Mouse (Mus musculus): ENCODE data around the gene Wfdc21.
A peak's percentile ranks its signal among the peaks of the same experiment; 100 is the strongest.

Wfdc21 gene

DNA sequence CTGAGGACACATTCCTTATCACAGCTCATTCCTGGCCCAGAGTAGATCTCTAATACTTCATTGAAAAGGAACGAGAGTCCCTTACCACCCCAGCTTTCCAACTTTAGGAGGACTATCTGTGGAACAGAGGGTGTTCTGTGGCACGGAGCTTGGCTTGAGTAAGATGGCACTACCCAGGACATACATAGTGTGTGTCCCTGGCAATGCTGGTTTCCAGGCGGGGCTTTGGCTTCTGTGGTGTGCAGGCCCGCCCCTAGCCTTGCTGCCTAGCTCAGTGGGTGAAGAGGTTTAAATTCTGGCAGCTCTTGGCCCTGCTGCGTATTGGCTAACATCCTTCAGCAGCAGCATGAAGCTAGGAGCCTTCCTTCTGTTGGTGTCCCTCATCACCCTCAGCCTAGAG, at the start of gene Wfdc21:
Wfdc21 (plus strand) TSS at position 260 of the 400 bp plus-strand sequence.
- no peak for DNase-seq (ENCODE audit: low read depth, low spot score)

DNA sequence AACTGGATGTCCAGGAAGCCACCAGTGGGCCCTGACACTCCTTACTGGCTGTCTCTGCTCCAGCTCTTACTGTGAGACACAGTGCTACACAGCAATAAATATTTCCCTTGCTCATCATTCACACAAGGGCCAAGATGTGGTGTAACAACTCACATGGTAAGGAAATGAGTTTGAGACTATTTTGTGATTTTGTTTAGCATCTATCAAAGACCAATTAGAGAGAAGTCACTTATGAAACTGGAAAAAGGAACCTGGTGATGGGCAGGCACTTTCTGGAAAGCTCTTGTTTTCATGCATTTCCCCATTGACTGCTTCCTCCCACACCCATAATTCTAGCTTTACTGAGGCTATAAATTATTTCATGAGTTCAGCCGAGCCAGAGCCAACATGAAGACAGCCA, 43.0 kb upstream of the Wfdc21 start, which contains the start of gene Wfdc17:
Wfdc17 (plus strand) TSS at position 287 of the 400 bp plus-strand sequence.
- DNase-seq (ENCODE audit: low read depth, low spot score), result peak; percentile 0

- no peak for DNase-seq (ENCODE audit: low read depth, low spot score)
Observed at GRCm38 (mm10) chr11:83708715-83709114, 38.0 kb upstream of the Wfdc21 start, which contains the start of gene Wfdc18. Gene Wfdc18, plus strand, starts transcription at chr11:83709015.

- DNase-seq (ENCODE audit: low read depth, low spot score), result no peak
Observed at GRCm38 (mm10) chr11:83709683-83710082, 37.1 kb upstream of the Wfdc21 start.

DNA sequence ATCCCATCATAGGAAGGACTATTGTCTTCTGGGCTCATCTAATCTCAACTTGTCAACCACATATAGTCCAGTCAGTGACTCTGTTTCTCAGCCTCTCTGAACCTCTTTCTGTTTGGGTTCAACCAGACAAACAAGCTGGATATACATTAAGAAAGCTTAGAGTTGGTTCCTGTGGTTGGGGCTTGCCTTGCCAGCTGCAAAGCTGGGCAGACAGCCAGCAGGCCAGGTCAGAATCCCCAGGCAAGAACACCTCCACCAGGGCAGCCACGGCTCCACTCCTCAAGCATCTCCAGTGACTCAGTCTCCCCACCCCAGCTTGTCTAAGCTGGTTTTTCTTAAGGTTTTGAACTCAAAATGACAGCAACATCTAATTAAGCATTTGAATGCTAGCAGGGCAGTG, 34.1 kb upstream of the Wfdc21 start:
- no peak for DNase-seq (ENCODE audit: low read depth, low spot score)

DNA sequence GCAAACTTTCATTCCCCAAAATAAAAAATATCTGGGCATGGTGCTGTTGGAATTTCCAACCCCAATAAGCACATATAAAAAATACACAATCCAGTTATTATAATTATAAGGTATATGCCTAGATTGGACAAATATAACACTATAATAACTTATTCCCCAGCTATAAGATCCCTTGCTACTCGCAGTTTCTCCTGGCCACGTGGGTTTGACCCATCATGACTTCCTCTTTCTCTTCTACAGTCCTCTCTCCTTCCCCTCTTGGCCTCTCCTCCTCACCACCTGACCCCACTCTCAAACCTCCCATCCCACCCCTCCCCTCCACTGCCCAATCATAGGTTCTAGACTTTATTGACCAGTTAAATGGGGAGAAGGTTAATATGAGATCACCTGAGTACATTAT, 32.8 kb upstream of the Wfdc21 start:
- DNase-seq (ENCODE audit: low read depth, low spot score), result no peak

DNA sequence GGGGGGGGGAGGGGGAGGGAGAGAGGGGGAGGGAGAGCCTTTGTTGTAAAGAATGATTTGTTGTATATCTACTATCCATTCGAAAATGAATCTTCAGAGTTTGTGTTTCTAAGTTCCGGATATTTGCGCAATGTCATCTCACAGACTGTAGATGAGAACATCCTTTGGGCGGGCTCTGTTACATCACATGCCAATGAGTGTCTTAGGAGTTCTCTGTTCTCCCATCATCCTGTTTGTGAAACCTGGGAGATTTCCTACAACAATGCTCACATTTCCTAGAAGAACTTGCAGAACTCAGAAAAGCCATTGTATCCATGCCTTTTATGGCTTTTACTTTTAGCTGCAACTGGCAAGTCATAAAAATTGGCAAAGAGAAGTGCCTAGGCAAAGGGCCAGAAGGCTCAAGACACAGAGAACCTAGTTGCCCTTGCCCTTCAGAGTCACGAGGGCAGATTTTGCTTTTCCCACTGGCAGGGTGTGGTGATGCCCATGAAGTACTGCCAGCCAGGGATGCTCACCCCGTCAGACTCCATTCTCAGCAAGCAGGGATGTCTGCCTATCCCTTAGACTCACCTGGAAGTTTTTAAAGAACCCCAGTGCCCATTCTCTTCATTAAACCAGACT, 29.6 kb upstream of the Wfdc21 start:
- no peak for DNase-seq (ENCODE audit: low read depth, low spot score)

DNA sequence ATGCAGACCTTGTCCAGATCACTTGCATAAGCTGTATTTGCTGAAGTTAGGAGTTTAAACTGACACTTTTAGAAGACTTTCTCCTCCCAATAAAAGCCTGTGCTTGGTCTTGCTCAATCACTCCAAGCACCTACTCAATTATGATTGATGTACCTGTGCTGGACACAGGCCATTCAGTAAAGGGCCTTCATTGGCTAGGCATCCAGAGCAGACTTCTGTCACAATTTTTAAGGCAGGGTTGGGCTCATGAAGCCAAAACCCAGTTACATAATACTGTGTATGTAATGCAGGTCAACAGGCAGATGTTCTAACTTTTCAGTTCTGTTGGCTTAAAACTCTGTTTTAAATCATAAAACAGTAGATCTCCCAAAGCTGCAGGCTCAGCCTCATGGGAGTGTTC, 26.0 kb upstream of the Wfdc21 start:
- DNase-seq (ENCODE audit: low read depth, low spot score), result no peak

DNA sequence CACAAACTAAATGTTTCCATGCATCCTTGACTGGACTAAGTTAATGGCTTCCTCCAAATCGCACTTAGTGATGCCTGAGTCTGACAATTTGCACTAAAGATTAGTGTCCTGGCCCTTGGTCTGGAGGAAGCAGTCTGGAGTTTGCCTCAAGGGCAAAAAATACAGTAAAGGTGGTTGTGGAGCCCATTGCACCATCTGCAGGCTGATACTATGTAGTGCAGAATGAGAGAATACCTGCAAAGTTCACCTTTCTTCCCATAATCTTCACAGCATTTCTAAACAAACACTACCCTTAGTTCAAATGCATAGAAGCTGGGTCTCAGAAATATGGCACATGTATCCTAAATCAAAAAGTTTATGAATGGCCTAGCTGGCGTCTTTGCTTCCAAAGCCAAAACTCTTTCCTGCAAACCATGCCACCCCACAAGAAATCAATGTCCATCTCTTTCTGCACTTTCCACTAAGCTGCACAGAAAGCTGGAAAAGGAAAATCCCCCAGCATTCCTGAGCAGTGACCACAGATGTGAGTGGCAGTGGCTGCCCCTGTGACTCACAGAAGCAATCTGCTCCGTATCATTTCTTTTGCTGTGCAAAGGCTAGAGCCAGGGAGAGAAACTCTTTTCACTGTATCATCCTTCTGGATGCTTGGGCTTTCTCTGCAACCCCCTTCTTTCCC, 17.8 kb upstream of the Wfdc21 start:
- DNase-seq (ENCODE audit: low read depth, low spot score), result peak; percentile 32

GRCm38 (mm10) chr11:83731116-83731515, 15.6 kb upstream of the Wfdc21 start:
- DNase-seq (ENCODE audit: low read depth, low spot score), result no peak

DNA sequence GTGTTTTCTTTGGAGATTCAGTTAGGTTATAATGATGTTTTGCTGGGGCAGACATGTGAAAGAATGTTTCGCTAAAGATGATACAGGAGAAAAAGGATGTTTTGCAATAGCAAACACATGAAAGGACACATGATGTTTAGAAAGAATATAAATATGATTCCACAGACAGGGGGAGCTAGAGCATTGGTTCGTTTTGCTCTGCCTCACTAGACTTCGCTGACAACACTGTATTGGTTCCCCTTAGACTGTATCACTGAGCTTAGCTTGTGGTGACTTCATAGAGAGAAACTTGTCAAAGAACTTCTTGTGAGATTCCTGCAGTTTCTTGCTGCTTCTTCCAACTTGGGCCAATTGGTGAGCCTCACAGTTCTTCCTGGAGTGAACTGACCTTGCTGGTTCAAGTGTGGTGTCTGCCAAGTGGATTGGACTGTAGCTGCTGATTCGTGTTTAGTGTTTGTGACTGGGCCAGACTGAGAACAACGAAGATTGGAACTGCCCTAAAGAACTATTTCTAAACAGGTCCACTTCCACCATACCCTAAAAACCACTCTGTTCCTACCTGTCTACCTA, 13.6 kb upstream of the Wfdc21 start:
- DNase-seq (ENCODE audit: low read depth, low spot score), result no peak

GRCm38 (mm10) chr11:83734215-83734614, 12.5 kb upstream of the Wfdc21 start:
- DNase-seq (ENCODE audit: low read depth, low spot score), result no peak

- DNase-seq (ENCODE audit: low read depth, low spot score), result no peak
Observed at GRCm38 (mm10) chr11:83735881-83736280, 10.9 kb upstream of the Wfdc21 start.

- no peak for DNase-seq (ENCODE audit: low read depth, low spot score)
Observed at GRCm38 (mm10) chr11:83737109-83737558, 9.6 kb upstream of the Wfdc21 start.

DNA sequence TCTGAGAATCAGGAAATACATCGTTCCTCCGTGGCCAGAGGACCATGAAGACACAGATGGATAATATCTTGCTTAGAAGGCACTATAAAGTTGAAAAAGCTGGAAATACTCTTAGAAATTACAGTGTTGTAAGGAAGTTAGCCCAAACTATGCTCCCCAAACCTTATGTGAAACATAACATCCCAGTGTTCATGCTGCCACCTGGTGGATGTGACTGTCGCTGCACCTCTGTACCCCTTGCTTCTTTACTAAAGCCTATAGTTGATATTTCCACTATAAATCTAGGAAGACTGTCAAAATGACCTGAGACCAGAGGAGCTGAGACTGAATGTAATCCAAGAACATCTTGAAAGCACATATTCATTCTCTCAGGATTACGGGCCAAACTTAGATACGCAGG, 7.5 kb upstream of the Wfdc21 start:
- DNase-seq (ENCODE audit: low read depth, low spot score), result peak; percentile 49

DNA sequence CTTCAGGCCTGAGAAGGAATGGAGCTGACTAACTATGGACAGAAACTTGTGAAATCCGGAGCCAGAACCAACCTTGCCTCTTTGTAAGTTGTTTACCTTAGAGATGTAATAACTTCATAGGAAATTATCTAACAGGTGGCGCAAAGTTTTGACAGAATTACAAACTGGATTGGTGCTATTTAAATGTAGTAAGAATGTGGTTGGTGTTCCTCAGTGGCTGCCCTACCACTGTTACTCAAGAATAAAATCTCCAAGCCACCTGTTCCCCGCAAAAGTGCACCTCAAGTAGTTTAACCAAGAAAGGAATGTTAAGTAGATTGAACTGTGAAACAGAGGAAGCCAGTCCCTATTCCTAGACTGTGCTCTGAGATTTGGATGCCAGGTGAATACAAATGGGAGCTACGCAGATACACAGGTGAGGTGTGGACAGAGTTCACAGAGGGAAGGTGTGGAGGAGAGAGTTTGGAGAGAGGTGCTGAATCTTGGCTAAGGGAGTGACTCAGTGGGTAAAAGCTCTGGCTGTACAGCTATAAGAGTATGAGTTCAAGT, 6.2 kb upstream of the Wfdc21 start:
- no peak for DNase-seq (ENCODE audit: low read depth, low spot score)

DNA sequence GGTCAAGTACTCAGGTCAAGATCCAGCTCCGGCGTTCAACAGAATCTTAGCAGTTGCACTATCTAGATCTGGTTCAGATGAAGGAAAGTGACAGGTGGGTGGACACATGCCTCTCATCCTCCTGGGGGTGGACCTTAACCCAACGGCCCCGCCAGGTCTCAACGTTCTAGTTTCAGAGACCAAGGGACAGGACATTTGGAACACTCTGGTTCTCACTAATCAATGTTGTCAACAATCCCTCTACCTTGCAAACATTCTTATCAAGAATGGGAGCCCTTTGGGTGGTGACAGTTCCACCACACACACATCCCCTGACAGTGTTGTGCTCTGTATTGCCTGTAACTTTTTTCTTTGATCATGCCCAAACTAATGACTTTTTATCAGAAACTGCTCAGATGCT, 4.9 kb upstream of the Wfdc21 start:
- DNase-seq (ENCODE audit: low read depth, low spot score), result no peak

- DNase-seq (ENCODE audit: low read depth, low spot score), result no peak
Observed at GRCm38 (mm10) chr11:83742731-83743355, 3.9 kb upstream of the Wfdc21 start.

DNA sequence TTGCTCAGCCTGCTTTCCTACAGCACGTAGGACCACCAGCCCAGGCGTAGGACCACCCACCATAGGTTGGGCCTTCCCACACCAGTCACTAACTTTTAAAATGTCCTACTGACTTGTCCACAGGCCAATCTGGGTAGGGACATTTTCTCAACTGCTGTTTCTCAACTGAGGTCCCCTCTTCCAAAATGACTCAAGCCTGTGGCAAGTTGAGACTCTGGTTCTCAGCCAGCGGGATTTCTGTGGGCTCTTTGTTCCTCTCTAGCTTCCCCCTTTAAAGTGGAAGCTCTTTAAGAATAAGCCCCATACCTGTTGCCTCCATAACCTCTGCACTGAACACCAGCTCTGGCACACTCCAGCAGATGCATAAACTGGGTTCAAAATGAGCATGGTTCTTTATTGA, 3.2 kb upstream of the Wfdc21 start:
- no peak for DNase-seq (ENCODE audit: low read depth, low spot score)

GRCm38 (mm10) chr11:83746152-83746551, 588 bp upstream of the Wfdc21 start:
- DNase-seq (ENCODE audit: low read depth, low spot score), result no peak

GRCm38 (mm10) chr11:83747376-83748265, 881 bp downstream of the Wfdc21 start:
- no peak for DNase-seq (ENCODE audit: low read depth, low spot score)
